Mouse (Mus musculus): Measurements from ENCODE around the gene 1110051M20Rik. TPM values are rescaled to one million over a fixed set of nuclear protein-coding genes. Genes with fewer than 3 reads are reported as not detected.

1110051M20Rik gene
- polyA plus RNA-seq, 1 experiment from 2014 or later: 6.0 TPM

DNA sequence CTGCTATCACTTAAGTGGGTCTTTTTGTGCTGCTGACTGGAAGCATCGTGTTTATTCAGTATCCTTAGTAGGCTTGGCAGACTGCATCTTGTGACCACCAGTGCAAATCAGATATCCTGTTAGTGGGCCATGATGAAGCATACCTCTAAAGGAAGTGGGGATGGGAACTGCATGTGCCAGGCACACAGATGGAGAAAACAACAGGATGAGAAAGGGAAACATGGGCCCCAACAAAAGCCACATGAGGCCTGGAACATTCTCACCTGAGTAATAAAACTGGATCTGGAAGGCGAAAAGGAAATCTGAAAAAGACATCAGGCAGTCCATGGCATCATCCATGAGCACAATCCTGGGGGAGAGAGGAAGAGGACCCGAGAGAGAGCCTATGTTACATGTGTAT lies 160.5 kb downstream of the 1110051M20Rik start:
- Histone ChIP-seq H3K27ac (ENCODE audit: low read length) (no peak overlapping the region), H3K4me1 (ENCODE audit: control insufficient read depth, low read depth, low read length) (peaks cover 3% of the 10 kb centered on the region; the same call in 1 of the 2 replicates), H3K9ac (ENCODE audit: low read depth, low read length) (no peak overlapping the region), H3K36me3 (ENCODE audit: control insufficient read depth, insufficient read depth) (no peaks in the 10 kb centered on the region), H3K4me3 (ENCODE audit: low read depth, low read length) (no peak overlapping the region), H3K9me3 (replicated peaks; ENCODE audit: control insufficient read depth, low read length) (no peaks in the 10 kb centered on the region), H3K4me2 (ENCODE audit: low read depth, low read length) (no peak overlapping the region), H3K27me3 (ENCODE audit: control insufficient read depth, insufficient read depth, low read depth, low read length) (no peaks in the 10 kb centered on the region)
- no peak for ATAC-seq (ENCODE audit: low read depth)
- WGBS (ENCODE audit: insufficient replicate concordance): 62% methylated on average over 3 of the region's 3 CpGs

DNA sequence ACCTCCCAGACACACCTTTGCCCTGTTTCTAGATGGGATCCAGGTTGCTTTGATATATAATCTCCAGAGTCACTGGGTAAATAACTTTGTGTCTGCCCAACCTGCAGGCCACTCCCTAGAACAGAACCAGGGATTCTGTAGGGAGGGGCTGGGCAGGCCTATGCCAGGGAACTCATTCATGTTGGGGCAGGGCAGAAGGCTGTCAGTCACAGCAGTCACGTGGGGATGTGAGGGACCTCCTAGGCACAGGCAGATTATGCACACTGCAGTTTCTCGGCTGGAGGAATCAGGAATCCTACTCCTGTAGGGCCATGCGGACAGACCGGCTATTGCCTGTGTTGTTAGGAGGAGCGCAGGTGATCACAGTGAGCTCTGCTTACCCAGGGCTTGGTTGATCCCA lies 163.1 kb downstream of the 1110051M20Rik start:
- Histone ChIP-seq H3K4me3 (ENCODE audit: low read depth, low read length) (no peak overlapping the region), H3K36me3 (ENCODE audit: control insufficient read depth, insufficient read depth) (peaks cover 8% of the 10 kb centered on the region; the same call in 1 of the 2 replicates), H3K4me1 (ENCODE audit: control insufficient read depth, low read depth, low read length) (peaks cover 3% of the 10 kb centered on the region; the same call in 1 of the 2 replicates), H3K4me2 (ENCODE audit: low read depth, low read length) (no peak overlapping the region), H3K9ac (ENCODE audit: low read depth, low read length) (no peak overlapping the region), H3K27me3 (ENCODE audit: control insufficient read depth, insufficient read depth, low read depth, low read length) (no peaks in the 10 kb centered on the region), H3K27ac (ENCODE audit: low read length) (no peak overlapping the region), H3K9me3 (replicated peaks; ENCODE audit: control insufficient read depth, low read length) (no peaks in the 10 kb centered on the region)
- peak; percentile 54 for ATAC-seq (ENCODE audit: low read depth)
- 58% methylated on average over 5 of the region's 5 CpGs for WGBS (ENCODE audit: insufficient replicate concordance)

DNA sequence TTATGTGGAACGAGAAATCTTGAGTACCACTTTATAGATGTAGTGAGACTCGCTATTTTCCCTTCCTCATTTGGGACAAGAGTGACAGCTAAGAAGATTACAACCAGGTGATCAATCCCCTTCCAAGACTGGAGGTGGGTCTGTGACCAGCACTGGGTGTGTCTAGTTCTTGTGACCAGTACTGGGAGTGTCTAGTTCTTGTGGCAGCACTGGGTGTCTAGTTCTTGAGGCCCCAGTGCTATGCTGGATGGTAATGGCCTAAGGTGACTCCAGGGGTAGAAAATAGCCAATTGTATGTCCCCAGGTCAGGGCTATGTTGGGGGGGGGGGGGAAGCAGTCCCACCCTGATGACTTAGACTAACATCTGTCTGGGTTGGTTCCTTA lies 165.1 kb downstream of the 1110051M20Rik start:
- Histone ChIP-seq H3K9ac (ENCODE audit: low read depth, low read length) (no peak overlapping the region), H3K9me3 (replicated peaks; ENCODE audit: control insufficient read depth, low read length) (no peaks in the 10 kb centered on the region), H3K4me2 (ENCODE audit: low read depth, low read length) (no peak overlapping the region), H3K27me3 (ENCODE audit: control insufficient read depth, insufficient read depth, low read depth, low read length) (no peaks in the 10 kb centered on the region), H3K27ac (ENCODE audit: low read length) (no peak overlapping the region), H3K4me3 (ENCODE audit: low read depth, low read length) (no peak overlapping the region), H3K4me1 (ENCODE audit: control insufficient read depth, low read depth, low read length) (peaks cover 3% of the 10 kb centered on the region; the same call in 1 of the 2 replicates), H3K36me3 (ENCODE audit: control insufficient read depth, insufficient read depth) (peaks cover 27% of the 10 kb centered on the region)
- ATAC-seq (ENCODE audit: low read depth): no peak
- 61% methylated on average over 2 of the region's 2 CpGs for WGBS (ENCODE audit: insufficient replicate concordance)

DNA sequence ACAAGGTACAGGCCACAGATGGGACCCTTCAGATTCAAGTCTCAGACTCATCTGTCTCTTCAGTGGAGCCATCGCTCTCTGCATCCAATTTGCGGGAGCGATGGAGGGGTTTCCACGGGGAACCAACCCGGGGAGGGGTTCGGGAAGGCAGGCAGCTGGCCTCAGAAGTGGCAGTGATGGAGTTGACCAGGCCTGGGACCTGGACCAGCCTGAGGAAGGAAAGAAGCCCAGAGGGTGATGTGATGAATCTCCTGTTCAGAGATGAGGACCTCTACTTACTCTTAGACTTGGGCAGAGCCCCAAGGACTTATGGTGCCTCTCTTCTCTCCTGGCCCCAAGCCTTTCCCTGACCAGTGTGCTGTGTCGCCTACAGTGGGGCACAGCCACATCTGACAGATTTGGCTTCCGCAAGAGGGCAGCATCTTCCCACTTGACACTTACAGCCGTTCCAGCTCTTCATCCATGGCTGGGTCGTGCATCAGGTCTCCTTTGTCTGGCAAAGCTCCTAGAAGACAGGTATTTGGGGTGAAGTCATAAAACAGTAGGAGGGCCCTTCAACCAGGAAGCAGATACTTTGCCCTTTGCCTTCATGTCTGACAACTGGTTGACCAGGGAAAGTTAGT lies 165.6 kb downstream of the 1110051M20Rik start:
- WGBS (ENCODE audit: insufficient replicate concordance): 43% methylated on average over 10 of the region's 10 CpGs
- Histone ChIP-seq H3K4me3 (ENCODE audit: low read depth, low read length) (no peak overlapping the region), H3K4me1 (ENCODE audit: control insufficient read depth, low read depth, low read length) (peaks cover 3% of the 10 kb centered on the region; the same call in 1 of the 2 replicates), H3K27me3 (ENCODE audit: control insufficient read depth, insufficient read depth, low read depth, low read length) (no peaks in the 10 kb centered on the region), H3K9me3 (replicated peaks; ENCODE audit: control insufficient read depth, low read length) (no peaks in the 10 kb centered on the region), H3K27ac (ENCODE audit: low read length) (no peak overlapping the region), H3K4me2 (ENCODE audit: low read depth, low read length) (no peak overlapping the region), H3K9ac (ENCODE audit: low read depth, low read length) (no peak overlapping the region), H3K36me3 (ENCODE audit: control insufficient read depth, insufficient read depth) (peaks cover 32% of the 10 kb centered on the region)
- ATAC-seq (ENCODE audit: low read depth): 0 out of 2 replicates have a peak, but pooled peaks have one; percentile 33

DNA sequence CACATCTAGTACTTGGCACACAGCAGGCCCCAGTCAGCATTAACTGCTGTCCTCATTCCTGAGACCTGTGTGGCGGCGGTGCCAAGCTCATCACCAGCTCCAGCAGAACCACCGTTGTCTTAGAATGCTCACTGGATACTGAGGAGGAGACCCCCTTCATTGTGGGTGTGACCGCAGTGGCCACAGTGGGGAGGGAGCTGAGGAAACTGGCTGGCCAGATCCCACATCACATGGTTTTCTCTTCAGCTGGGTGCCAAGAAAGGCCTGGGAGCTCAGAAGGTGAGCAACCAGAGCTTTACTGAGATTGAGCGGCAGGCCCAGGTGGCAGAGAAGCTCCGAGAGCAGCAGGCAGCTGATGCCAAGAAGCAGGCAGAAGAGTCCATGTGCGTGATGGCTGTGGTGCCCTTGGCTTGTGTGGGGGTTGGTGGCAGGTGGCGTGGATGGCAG lies 174.8 kb downstream of the 1110051M20Rik start:
- peaks cover 12% of the 10 kb centered on the region for H3K4me1 ChIP-seq (ENCODE audit: control insufficient read depth, low read depth, low read length)
- no peak overlapping the region for H3K9ac ChIP-seq (ENCODE audit: low read depth, low read length)
- peaks cover 68% of the 10 kb centered on the region for H3K36me3 ChIP-seq (ENCODE audit: control insufficient read depth, insufficient read depth)
- no peaks in the 10 kb centered on the region for H3K27me3 ChIP-seq (ENCODE audit: control insufficient read depth, insufficient read depth, low read depth, low read length)
- no peak for ATAC-seq (ENCODE audit: low read depth)
- no peak overlapping the region for H3K4me3 ChIP-seq (ENCODE audit: low read depth, low read length)
- peak overlapping the region; percentile 82 for H3K27ac ChIP-seq (ENCODE audit: low read length)
- H3K4me2 ChIP-seq (ENCODE audit: low read depth, low read length): no peak overlapping the region
- 83% methylated on average over 8 of the region's 8 CpGs for WGBS (ENCODE audit: insufficient replicate concordance)
- H3K9me3 ChIP-seq (replicated peaks; ENCODE audit: control insufficient read depth, low read length): no peaks in the 10 kb centered on the region

DNA sequence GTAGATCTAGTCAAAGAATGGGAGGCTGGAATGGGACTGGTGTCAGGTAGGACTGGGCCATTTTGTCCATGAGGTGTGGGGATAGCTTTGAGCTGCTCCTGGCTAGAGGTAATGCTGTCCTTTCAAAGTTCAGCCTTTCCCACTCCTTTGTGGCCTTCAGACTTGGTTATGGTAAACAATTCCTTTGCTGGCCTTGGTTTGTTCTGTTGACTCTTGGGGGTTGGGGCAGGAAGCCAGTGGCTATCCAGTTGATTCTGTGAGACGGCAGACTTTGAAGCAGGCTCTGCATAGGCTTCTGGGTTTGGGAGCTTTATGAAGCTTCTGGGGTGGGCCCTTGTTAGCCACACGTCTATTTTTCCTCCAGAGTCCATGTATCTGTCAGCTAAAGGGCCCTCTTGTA lies 175.8 kb downstream of the 1110051M20Rik start:
- peak overlapping the region; percentile 82 for H3K27ac ChIP-seq (ENCODE audit: low read length)
- peaks cover 58% of the 10 kb centered on the region for H3K36me3 ChIP-seq (ENCODE audit: control insufficient read depth, insufficient read depth)
- H3K4me2 ChIP-seq (ENCODE audit: low read depth, low read length): peak overlapping the region; percentile 35
- no peaks in the 10 kb centered on the region for H3K9me3 ChIP-seq (replicated peaks; ENCODE audit: control insufficient read depth, low read length)
- H3K4me1 ChIP-seq (ENCODE audit: control insufficient read depth, low read depth, low read length): peaks cover 22% of the 10 kb centered on the region
- no peak overlapping the region; the same call in 1 of the 2 replicates for H3K9ac ChIP-seq (ENCODE audit: low read depth, low read length)
- H3K4me3 ChIP-seq (ENCODE audit: low read depth, low read length): peak overlapping the region; percentile 10; the same call in 1 of the 2 replicates
- peak; percentile 2; the same call in 1 of the 2 replicates for ATAC-seq (ENCODE audit: low read depth)
- no peaks in the 10 kb centered on the region for H3K27me3 ChIP-seq (ENCODE audit: control insufficient read depth, insufficient read depth, low read depth, low read length)
- WGBS (ENCODE audit: insufficient replicate concordance): 59% methylated on average over 2 of the region's 2 CpGs

DNA sequence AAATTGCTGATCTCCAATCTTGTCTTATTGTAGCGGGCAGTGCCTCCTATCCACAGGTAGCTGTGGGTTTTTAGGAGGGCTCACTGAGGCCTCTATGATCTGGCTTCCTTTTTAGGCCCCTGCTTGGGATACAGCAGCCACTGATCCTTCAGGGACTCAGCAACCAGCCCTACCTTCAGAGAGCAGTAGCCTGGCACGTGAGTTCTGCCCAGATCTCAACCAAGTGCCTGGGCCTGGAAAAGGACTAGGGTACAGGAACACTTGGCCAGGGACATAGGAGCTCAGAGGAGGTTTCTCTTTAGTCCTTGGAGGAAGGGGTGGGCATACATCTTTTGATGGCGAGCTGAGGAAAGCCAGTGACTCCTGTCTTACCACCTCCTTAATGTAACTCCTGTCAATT lies 176.5 kb downstream of the 1110051M20Rik start:
- H3K9ac ChIP-seq (ENCODE audit: low read depth, low read length): no peak overlapping the region
- 87% methylated on average over 3 of the region's 3 CpGs for WGBS (ENCODE audit: insufficient replicate concordance)
- peaks cover 23% of the 10 kb centered on the region for H3K4me1 ChIP-seq (ENCODE audit: control insufficient read depth, low read depth, low read length)
- H3K4me3 ChIP-seq (ENCODE audit: low read depth, low read length): no peak overlapping the region
- H3K36me3 ChIP-seq (ENCODE audit: control insufficient read depth, insufficient read depth): peaks cover 51% of the 10 kb centered on the region
- no peak overlapping the region for H3K4me2 ChIP-seq (ENCODE audit: low read depth, low read length)
- H3K27ac ChIP-seq (ENCODE audit: low read length): peak overlapping the region; percentile 79
- ATAC-seq (ENCODE audit: low read depth): no peak
- H3K27me3 ChIP-seq (ENCODE audit: control insufficient read depth, insufficient read depth, low read depth, low read length): no peaks in the 10 kb centered on the region
- no peaks in the 10 kb centered on the region for H3K9me3 ChIP-seq (replicated peaks; ENCODE audit: control insufficient read depth, low read length)

DNA sequence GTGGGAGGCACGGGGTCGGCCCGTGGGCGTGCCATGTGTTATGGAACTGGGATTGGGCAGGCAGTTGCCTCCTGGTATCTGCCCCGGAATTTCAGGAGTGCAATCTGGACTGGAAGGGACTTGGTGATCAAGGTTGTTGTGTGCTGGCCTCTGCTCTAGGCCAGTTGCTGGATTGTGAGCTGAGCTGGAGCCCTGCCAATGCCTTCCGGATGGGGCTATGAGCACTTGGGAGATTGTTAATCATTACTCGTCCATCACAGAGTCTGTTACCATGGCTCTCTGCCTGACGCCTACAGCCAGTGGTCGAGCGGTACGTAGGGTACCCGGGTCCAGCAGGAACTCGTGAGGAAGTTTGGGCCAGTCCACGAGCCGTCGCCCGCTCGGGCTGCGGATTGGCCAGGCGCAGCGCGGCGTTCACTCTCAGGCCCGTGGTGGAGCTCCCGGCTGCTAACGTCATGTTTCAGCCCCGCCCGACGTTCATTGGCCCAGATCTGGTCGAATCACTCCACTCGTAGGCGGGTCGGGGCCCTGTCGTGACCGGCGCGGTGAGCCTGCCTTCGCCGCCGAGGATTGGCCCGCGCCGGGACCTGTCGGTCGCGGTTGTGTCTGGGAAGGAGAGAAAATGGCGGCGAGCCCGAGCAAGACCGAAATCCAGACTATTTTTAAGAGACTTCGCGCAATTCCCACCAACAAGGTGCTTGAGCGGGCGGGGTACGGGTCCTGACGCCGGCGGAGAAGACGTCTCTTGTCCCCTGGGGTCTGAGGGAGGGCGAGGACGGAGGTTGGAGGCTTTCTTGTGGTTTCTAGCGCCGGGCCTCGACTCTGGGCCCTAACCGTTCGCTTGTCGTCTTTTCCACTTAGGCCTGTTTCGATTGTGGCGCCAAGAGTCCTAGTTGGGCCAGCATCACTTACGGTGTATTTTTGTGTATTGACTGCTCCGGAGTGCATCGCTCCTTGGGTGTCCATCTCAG lies 179.5 kb downstream of the 1110051M20Rik start, which contains the start of gene Arfgap2:
TSS of gene Arfgap2 (plus strand) at position 264 of the 971 bp plus-strand sequence.
- peak within 1 kb of the TSS; percentile 89 for H3K4me2 ChIP-seq (ENCODE audit: low read depth, low read length)
- peak; percentile 96 for ATAC-seq (ENCODE audit: low read depth)
- WGBS (ENCODE audit: insufficient replicate concordance): 2% methylated on average over 72 of the region's 72 CpGs

More for the DNA sequence above, 179.5 kb downstream of the 1110051M20Rik start, which contains the start of gene Arfgap2:
- Histone ChIP-seq H3K9ac (ENCODE audit: low read depth, low read length) (peak within 1 kb of the TSS; percentile 94), H3K4me3 (ENCODE audit: low read depth, low read length) (peak within 1 kb of the TSS; percentile 86), H3K27ac (ENCODE audit: low read length) (peak within 1 kb of the TSS; percentile 89), H3K9me3 (replicated peaks; ENCODE audit: control insufficient read depth, low read length) (no peaks in the 10 kb centered on the region), H3K36me3 (ENCODE audit: control insufficient read depth, insufficient read depth) (peaks cover 32% of the 10 kb centered on the region), H3K4me1 (ENCODE audit: control insufficient read depth, low read depth, low read length) (peaks cover 20% of the 10 kb centered on the region), H3K27me3 (ENCODE audit: control insufficient read depth, insufficient read depth, low read depth, low read length) (no peaks in the 10 kb centered on the region; the same call in 1 of the 2 replicates)
